Mouse (Mus musculus): ENCODE results near the gene Ccdc158. TPM values are rescaled to one million over a fixed set of nuclear protein-coding genes. Genes with fewer than 3 reads are reported as not detected.

Ccdc158 gene
- polyA plus RNA-seq, 2 experiments: 0.09 to 0.21 TPM

- WGBS (ENCODE audit: insufficient replicate concordance): 67% methylated on average over 3 of the region's 3 CpGs
- ATAC-seq (ENCODE audit: insufficient read depth) (no peak), DNase-seq (ENCODE audit: low read depth in 3 of 3, low spot score in 3 of 3) (no peak)
- no peak overlapping the region for H3K9ac ChIP-seq (replicated peaks)
- H3K4me2 ChIP-seq (ENCODE audit: low read depth): no peak overlapping the region
- no peak for TF ChIP-seq CTCF (IDR thresholded peaks at IDR 0.05; ENCODE audit: low read depth)
- TF ChIP-seq EP300 (IDR thresholded peaks at IDR 0.05; ENCODE audit: low read depth): no peak
- H3K27ac ChIP-seq: no peak overlapping the region
- no peaks in the 10 kb centered on the region for H3K36me3 ChIP-seq (replicated peaks; ENCODE audit: control insufficient read depth, insufficient read depth, low read depth)
- no peaks in the 10 kb centered on the region for H3K27me3 ChIP-seq (ENCODE audit: control insufficient read depth, insufficient read depth, low read length)
- no peaks in the 10 kb centered on the region for H3K4me1 ChIP-seq (replicated peaks; ENCODE audit: control insufficient read depth in 2 of 2, insufficient read depth in 2 of 2, low read length in 1 of 2)
- H3K4me3 ChIP-seq (ENCODE audit: insufficient read depth in 1 of 2, low read depth in 2 of 2, low read length in 2 of 2): no peak overlapping the region
- H3K9me3 ChIP-seq (ENCODE audit: control insufficient read depth, low read length): no peaks in the 10 kb centered on the region
Observed at GRCm38 (mm10) chr5:92640861-92641260, 34.2 kb downstream of the Ccdc158 start.

- Histone ChIP-seq H3K4me1 (replicated peaks; ENCODE audit: control insufficient read depth in 2 of 2, insufficient read depth in 2 of 2, low read length in 1 of 2) (no peaks in the 10 kb centered on the region), H3K27ac (no peak overlapping the region), H3K4me2 (ENCODE audit: low read depth) (no peak overlapping the region), H3K9me3 (ENCODE audit: control insufficient read depth, low read length) (no peaks in the 10 kb centered on the region), H3K9ac (replicated peaks) (no peak overlapping the region), H3K27me3 (ENCODE audit: control insufficient read depth, insufficient read depth, low read length) (no peaks in the 10 kb centered on the region), H3K4me3 (ENCODE audit: insufficient read depth in 1 of 2, low read depth in 2 of 2, low read length in 2 of 2) (no peak overlapping the region), H3K36me3 (replicated peaks; ENCODE audit: control insufficient read depth, insufficient read depth, low read depth) (no peaks in the 10 kb centered on the region)
- WGBS (ENCODE audit: insufficient replicate concordance): 53% methylated on average over 5 of the region's 5 CpGs
- no peak for DNase-seq (ENCODE audit: low read depth in 3 of 3, low spot score in 3 of 3)
- TF ChIP-seq EP300 (IDR thresholded peaks at IDR 0.05; ENCODE audit: low read depth) (no peak), CTCF (IDR thresholded peaks at IDR 0.05; ENCODE audit: low read depth) (no peak)
- no peak for ATAC-seq (ENCODE audit: insufficient read depth)
Observed at GRCm38 (mm10) chr5:92635891-92636290, 39.2 kb downstream of the Ccdc158 start.

GRCm38 (mm10) chr5:92634916-92635315 is 40.2 kb downstream of the Ccdc158 start:
- no peaks in the 10 kb centered on the region for H3K27me3 ChIP-seq (ENCODE audit: control insufficient read depth, insufficient read depth, low read length)
- no peaks in the 10 kb centered on the region for H3K9me3 ChIP-seq (ENCODE audit: control insufficient read depth, low read length)
- H3K4me3 ChIP-seq (ENCODE audit: insufficient read depth in 1 of 2, low read depth in 2 of 2, low read length in 2 of 2): no peak overlapping the region
- no peak for ATAC-seq (ENCODE audit: insufficient read depth)
- no peak overlapping the region for H3K4me2 ChIP-seq (ENCODE audit: low read depth)
- no peak overlapping the region for H3K27ac ChIP-seq
- H3K9ac ChIP-seq (replicated peaks): no peak overlapping the region
- WGBS (ENCODE audit: insufficient replicate concordance): 45% methylated on average over 3 of the region's 3 CpGs
- no peaks in the 10 kb centered on the region for H3K4me1 ChIP-seq (replicated peaks; ENCODE audit: control insufficient read depth in 2 of 2, insufficient read depth in 2 of 2, low read length in 1 of 2)
- no peaks in the 10 kb centered on the region for H3K36me3 ChIP-seq (replicated peaks; ENCODE audit: control insufficient read depth, insufficient read depth, low read depth)
- no peak for TF ChIP-seq CTCF (IDR thresholded peaks at IDR 0.05; ENCODE audit: low read depth)
- TF ChIP-seq EP300 (IDR thresholded peaks at IDR 0.05; ENCODE audit: low read depth): no peak
- DNase-seq (ENCODE audit: low read depth in 3 of 3, low spot score in 3 of 3): no peak

GRCm38 (mm10) chr5:92633526-92633925 is 41.5 kb downstream of the Ccdc158 start:
- ATAC-seq (ENCODE audit: insufficient read depth) (no peak), DNase-seq (ENCODE audit: low read depth in 3 of 3, low spot score in 3 of 3) (no peak)
- no peak overlapping the region for H3K4me3 ChIP-seq (ENCODE audit: insufficient read depth in 1 of 2, low read depth in 2 of 2, low read length in 2 of 2)
- H3K9me3 ChIP-seq (ENCODE audit: control insufficient read depth, low read length): no peaks in the 10 kb centered on the region
- H3K27ac ChIP-seq: no peak overlapping the region
- 40% methylated on average over 4 of the region's 4 CpGs for WGBS (ENCODE audit: insufficient replicate concordance)
- no peaks in the 10 kb centered on the region for H3K36me3 ChIP-seq (replicated peaks; ENCODE audit: control insufficient read depth, insufficient read depth, low read depth)
- no peak for TF ChIP-seq CTCF (IDR thresholded peaks at IDR 0.05; ENCODE audit: low read depth)
- TF ChIP-seq EP300 (IDR thresholded peaks at IDR 0.05; ENCODE audit: low read depth): no peak
- no peak overlapping the region for H3K9ac ChIP-seq (replicated peaks)
- H3K4me2 ChIP-seq (ENCODE audit: low read depth): no peak overlapping the region
- H3K27me3 ChIP-seq (ENCODE audit: control insufficient read depth, insufficient read depth, low read length): no peaks in the 10 kb centered on the region
- no peaks in the 10 kb centered on the region for H3K4me1 ChIP-seq (replicated peaks; ENCODE audit: control insufficient read depth in 2 of 2, insufficient read depth in 2 of 2, low read length in 1 of 2)

GRCm38 (mm10) chr5:92627896-92628295 is 47.2 kb downstream of the Ccdc158 start:
- H3K4me3 ChIP-seq (ENCODE audit: insufficient read depth in 1 of 2, low read depth in 2 of 2, low read length in 2 of 2): no peak overlapping the region
- no peak overlapping the region for H3K9ac ChIP-seq (replicated peaks)
- H3K27ac ChIP-seq: no peak overlapping the region
- DNase-seq (ENCODE audit: low read depth in 3 of 3, low spot score in 3 of 3) (no peak), ATAC-seq (ENCODE audit: insufficient read depth) (no peak)
- no peaks in the 10 kb centered on the region for H3K4me1 ChIP-seq (replicated peaks; ENCODE audit: control insufficient read depth in 2 of 2, insufficient read depth in 2 of 2, low read length in 1 of 2)
- no peaks in the 10 kb centered on the region for H3K9me3 ChIP-seq (ENCODE audit: control insufficient read depth, low read length)
- no peak for TF ChIP-seq EP300 (IDR thresholded peaks at IDR 0.05; ENCODE audit: low read depth)
- no peak for TF ChIP-seq CTCF (IDR thresholded peaks at IDR 0.05; ENCODE audit: low read depth)
- no peak overlapping the region for H3K4me2 ChIP-seq (ENCODE audit: low read depth)
- WGBS (ENCODE audit: insufficient replicate concordance): 66% methylated on average over 7 of the region's 7 CpGs
- no peaks in the 10 kb centered on the region for H3K27me3 ChIP-seq (ENCODE audit: control insufficient read depth, insufficient read depth, low read length)
- no peaks in the 10 kb centered on the region for H3K36me3 ChIP-seq (replicated peaks; ENCODE audit: control insufficient read depth, insufficient read depth, low read depth)
